Mouse (Mus musculus) layer of hippocampus, adult 9-10 months (tissue): ENCODE results near the gene Osgep.
"Not testable (repeated sequence)": the region's sequence is repeated elsewhere in the genome, so short reads cannot be mapped to it uniquely, and the experiment has no call there.

ENCODE experiments used
- DNase-seq: peaks from one replicate; pipeline ENCODE4 v3.0.0; 2022; ENCODE audit warnings: low spot score

Osgep gene

DNA sequence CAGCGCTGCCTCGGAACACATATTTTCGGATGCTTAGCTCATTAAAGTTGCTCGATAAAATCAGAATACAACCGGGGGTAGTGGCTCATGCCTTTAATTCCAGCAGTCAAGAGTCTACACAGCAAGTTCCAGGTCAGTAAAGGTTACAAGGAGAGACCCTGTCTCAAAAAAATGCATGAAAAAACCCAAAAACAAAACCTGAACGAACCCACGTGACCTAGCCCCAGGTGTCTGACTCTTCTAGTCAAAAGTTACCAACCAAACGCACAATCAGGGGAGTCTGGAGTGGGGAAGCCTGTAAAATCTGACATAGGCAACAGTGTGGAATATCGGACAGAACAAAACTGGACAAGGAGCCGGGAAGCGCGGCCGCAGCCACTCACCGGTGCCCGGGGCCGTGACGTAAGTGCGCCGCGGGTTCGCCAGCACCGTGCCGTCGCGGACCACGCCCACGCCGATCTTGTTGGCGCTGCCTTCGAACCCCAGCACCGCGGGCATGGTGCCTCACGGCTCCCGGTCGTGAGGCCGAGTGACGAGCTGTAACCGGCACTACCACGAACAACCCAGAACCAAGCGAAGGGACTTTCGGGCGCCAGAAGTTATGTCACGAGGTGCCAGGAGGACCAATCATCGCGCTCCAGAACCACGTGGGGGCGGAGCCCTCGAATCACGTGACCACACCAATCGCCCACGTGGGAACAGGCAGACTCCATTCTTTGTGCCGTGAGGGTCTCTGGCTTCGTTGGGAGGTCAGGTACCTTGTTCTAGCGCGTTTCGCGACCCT lies at the start of gene Osgep, which contains the start of gene Apex1:
TSS of gene Osgep (minus strand) at position 613 of the 784 bp plus-strand sequence.
TSS of gene Apex1 (plus strand) at position 688 of the 784 bp plus-strand sequence.
- DNase-seq = peak; percentile 98

DNA sequence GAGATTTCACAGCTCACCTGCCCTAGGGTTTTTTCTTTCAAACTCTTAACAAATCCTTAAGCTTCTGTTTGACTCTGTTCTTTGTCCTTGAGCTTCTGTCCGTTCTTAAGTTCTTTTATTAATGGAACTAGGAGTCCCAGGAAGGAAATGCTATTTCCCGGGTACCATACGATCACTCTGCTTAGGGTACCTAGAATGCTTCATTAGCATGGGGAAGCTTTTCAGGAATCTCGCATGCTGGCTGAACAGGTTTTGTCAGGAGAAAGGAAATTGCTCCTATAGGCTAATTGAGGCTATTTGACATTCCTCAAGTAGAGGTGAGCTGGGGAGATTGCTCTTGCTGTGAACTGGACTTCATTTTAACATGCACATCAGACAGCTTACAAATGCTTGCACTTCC lies 49.0 kb upstream of the Osgep start:
- no peak for DNase-seq

DNA sequence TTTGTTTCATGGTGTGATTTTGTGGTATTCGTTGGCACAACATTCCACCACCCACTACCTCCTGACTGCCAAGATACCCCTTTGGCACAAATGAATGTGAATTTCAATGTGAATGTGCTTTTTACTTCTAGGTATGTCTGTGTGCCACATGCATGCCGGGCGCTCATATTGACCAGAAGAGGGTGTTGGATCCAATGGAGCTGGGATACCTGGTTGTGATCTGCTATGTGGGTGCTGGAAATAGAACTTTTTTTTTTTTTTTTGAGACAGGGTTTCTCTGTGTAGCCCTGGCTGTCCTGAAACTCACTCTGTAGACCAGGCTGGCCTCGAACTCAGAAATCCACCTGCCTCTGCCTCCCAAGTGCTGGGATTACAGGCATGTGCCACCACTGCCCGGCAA lies 48.4 kb upstream of the Osgep start:
- DNase-seq = not testable (repeated sequence)

DNA sequence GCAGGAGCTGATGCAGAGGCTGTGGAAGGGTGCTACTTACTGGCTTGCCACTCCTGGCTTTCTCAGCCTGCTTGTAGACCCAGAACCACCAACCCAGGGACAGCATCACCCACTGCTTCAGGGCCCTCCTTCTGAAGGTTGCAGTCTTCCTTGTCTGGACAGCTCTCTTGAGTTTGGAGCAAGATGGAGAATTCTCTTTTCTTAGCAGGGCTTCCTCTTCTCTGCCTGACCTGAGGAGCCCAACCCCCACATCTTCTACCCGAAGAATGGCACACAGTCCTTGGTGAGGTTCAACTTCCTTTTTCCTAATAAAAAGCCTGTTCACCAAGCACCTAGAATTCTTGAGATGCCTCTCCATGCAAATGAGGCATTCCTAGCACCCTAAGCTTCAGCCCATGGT lies 46.1 kb upstream of the Osgep start:
- no peak for DNase-seq

DNA sequence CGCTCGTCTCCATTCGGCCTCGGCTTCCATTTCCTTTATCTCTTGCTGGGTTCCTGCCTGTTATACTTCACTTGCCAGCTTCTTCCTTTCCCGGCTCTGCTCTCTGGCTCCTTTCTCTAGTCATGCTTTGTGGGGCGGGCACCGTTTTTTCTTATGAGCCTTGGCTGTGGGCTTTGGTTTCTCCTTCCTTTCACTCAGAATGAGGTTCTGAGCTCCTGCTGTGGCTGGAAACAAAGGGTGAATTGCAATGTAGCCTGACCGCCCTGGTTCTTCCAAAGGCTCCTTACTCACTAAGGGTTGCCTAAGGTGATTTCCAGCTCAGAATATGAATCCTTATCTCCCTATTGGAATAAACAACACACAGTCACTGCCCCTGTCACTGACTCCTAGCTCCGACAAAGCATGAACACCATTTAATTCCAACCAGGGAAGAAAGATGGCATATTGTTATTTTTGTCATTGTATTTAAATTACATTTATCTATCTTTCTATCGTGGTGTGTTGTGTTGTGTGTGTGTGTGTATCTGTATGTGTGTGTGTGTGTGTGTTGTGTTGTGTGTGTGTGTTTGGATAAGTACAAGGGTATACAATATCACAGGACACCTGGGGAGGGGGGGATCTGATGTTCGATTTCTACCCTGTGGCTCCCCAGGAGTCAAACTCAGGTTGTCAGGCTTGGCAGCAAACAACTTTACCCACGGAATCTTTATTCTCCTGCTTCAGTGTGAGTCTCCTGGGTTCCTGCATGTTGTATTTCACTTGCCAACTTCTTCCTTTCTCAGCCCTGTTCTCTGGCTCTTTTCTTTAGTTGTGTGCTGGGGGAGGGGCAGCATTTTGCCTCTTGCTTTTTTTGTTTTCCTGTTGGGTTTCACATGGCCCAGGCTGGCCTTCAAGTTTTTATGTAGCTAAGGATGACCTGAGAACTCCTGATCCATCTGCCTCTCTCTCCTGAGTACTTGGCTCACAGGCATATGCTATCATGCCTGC lies 45.2 kb upstream of the Osgep start:
- DNase-seq = no peak

DNA sequence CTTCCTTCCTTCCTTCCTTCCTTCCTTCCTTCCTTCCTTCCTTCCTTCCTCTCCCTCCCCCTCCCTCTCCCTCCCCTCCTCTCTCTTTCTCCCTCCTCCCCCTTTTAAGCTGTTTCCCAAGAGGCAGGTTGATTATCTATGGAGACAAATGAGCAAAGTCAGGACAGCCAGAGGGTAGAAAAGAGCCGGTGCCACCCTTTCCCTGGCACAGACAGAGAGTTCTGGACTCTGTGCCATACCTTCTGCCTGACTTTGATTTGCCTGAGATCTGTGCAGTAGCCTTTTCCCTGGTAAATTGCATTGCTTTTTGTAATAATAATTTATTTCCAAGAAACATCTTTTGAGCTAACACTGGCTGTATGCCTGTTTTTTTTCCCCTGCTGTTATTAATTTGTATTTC lies 44.3 kb upstream of the Osgep start:
- no peak for DNase-seq

DNA sequence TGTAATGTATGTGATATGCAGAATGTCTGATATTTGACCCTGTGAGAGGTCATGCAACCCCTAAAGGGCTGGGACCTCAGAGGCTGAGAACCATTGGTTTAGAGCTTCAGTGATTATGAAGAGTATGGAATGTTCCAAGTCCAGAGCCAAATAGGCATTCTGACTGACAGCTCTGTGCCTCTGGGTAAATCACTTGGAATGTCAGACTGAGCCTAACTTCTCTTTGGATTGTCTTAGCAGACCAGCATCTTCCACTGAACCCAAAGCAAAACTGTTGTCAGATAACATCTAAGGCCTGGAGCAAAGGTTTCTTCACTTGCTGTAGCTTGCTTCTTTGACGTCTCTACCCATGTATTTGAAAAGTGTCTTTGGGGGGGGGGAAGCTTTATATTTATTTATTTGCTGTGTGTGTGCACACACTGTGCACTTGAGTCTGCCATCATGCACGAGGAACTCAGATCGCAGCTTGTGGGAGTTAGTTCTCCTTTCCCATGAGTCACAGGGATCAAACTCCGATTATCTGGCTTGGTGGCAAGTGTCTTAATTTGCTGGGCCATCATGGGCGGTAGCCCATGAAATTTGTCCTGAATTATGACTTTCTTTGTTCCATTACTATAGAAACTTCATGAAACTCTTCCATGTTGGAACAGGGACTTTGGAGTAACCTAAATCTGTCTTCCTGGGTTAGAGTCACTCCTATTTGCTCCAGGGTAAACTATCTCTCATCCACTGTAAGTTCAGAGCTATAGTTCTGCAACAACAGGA lies 43.7 kb upstream of the Osgep start:
- no peak for DNase-seq

DNA sequence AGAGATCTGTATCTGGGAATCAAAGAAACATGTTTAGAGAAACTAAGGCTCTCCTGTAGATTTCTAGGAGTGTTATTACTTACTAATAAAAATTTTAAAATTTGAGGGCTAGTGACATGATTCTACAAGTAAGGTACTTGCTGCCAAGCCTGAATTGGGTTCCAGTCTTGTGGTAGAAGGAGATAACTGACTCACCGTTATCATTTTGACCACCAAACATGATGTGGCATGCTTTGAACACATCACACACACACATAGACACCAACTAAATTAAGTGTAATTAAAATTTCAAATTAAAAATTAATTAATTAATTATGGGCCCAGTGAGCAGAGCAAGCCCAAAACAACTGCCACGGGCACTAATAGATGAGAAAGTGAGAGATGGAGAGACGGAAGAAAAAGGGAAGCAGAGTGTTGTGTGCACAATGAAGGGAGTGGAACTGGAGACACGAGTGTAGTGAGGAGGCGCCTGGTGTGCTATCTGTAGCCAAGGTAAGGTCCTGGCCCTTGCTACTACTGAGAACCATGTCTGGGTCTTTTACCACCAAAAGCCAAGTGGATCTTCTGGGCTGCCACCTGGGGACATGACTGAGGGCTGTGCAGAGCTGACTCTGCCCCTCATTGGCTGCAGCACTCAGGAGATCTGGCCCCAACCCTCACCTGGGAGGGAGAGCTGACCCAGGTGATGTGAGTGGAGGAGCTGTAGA lies 33.7 kb upstream of the Osgep start:
- not testable (repeated sequence) for DNase-seq

DNA sequence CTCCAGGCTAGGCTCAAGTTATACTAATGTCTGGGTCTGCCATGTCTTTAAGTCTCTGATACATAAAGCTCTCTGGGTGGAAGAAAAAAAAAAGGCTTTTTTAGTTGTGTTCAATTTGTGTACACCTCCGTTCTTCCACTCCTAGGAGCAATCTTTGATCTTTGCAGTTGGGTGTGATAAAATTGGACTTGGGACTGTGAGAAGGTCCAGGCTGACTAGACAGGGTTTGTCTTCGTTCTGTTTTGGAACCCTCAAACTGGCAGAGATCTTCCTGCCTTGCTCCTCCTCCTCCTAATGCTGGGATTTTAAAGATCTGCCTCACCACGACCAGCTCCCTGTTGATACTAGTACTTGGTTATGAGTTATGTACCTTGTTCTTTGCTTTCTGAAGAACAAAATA lies 32.5 kb upstream of the Osgep start:
- DNase-seq = not testable (repeated sequence)

DNA sequence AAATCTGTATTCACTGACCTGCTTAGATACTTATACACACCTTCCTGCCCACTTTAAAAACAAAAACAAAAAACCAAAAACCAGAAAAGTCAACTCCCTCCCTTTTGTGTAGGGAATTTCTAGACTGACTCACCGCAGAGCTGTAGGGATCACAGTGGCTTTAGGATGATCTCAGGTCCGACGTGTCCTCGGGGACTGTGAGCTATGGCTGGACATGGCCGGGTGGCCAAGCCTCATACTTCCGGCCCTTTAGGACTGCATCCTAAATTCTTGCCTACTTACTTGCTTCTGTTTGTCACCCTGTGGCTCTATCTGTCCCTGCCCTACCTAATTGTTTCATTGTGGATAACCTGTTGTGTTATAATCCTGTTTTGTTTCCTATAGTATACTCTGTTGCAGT lies 32.0 kb upstream of the Osgep start:
- not testable (repeated sequence) for DNase-seq

DNA sequence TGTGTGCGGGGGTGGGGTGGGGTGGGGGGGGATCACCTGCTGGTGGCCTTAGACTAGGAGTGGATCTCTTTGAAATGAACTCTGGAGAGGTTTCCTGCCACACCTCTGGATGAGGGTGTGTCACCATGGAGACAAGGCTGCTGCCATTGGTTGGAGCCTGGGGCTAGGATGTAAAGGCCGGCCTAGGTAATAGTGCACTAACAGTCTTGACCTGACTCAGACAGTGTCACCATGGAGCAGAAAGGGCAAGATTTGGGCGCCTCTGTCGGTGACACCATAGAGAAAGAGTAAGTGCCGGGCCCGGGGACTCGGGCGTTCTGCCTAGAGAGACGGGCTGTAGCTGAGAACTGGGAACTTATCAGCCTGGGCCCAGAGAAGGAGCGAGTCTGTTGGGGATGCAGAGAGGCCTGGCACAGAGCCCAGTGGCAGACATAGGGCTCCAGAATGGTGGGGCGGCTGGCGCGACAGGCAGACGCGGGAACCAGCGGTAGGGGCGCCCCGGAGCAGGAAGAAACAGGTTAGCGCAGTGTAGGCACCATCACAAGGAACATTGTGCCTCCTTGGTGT lies 31.3 kb upstream of the Osgep start, which contains the start of gene Pnp2:
TSS of gene Pnp2 (plus strand) at position 51 of the 567 bp plus-strand sequence.
- DNase-seq = not testable (repeated sequence)

DNA sequence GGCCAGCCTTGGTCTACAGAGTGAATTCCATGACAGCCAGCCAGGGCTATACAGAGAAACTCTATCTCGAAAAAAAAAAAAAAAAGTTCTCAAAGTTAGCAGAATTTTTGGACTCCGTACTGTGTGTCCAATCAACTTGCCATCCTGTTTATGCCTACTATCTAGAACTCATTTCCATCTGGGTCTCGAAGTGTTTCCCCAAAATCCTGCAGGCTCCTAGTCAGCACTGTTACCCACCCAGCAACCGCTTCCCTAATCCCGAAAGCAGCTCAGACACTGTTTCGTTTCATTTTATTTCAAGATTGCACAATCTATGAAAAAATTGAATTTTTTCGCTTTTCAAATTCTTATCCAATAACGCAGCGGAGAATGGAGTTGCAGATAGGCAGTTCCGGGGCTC lies 30.8 kb upstream of the Osgep start:
- DNase-seq = no peak

DNA sequence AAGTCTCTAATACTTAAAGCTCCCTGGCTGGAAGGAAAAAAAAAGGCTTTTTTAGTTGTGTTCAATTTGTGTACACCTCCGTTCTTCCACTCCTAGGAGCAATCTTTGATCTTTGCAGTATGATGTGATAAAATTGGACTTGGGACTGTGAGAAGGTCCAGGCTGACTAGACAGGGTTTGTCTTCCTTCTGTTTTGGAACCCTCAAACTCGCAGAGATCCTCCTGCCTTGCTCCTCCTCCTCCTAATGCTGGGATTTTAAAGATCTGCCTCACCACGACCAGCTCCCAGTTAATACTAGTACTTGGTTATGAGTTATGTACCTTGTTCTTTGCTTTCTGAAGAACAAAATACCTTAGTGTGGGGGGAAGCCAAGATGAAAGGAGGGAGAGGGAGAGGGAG lies 20.8 kb upstream of the Osgep start:
- not testable (repeated sequence) for DNase-seq

DNA sequence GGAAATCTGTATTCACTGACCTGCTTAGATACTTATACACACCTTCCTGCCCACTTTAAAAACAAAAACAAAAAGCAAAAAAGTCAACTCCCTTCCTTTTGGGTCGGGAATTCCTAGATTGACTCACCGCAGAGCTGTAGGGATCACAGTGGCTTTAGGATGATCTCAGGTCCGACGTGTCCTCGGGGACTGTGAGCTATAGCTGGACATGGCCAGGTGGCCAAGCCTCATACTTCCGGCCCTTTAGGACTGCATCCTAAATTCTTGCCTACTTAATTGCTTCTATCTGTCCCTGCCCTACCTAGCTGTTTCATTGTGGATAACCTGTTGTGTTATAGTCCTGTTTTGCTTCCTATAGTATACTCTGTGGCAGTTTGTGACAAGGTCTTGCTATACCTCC lies 20.4 kb upstream of the Osgep start:
- DNase-seq = not testable (repeated sequence)

DNA sequence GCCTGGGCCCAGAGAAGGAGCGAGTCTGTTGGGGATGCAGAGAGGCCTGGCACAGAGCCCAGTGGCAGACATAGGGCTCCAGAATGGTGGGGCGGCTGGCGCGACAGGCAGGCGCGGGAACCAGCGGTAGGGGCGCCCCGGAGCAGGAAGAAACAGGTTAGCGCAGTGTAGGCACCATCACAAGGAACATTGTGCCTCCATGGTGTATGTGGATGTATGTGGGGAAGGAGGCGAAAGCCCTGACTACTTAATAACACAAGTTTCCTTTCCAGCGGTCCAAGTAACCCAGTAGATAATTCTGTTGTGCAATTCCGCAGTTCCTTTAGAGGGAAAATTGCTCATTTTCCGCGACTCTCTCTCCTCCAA lies 20.0 kb upstream of the Osgep start:
- DNase-seq = not testable (repeated sequence)

DNA sequence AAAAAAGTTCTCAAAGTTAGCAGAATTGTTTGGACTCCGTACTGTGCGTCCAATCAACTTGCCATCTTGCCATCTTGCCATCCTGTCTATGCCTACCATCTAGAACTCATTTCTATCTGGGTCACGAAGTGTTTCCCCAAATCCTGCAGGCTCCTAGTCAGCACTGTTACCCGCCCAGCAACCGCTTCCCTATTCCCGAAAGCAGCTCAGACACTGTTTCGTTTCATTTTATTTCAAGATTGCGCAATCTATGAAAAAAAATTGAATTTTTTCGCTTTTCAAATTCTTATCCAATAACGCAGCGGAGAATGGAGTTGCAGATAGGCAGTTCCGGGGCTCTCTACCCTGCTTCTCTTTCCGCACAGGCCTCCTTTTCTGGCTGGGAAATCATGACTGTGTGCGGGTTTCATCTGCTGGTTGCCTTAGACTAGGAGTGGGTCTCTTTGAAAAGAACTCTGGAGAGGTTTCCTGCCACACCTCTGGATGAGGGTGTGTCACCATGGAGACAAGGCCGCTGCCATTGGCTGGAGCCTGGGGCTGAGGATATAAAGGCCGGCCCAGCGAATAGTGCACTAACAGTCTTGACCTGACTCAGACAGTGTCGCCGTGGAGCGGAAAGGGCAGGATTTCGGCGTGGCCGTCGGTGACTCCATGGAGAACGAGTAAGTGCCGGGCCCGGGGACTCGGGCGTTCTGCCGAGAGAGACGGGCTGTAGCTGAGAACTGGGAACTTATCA lies 19.4 kb upstream of the Osgep start, which contains the start of gene Gm49342:
TSS of gene Gm49342 (plus strand) at position 586 of the 736 bp plus-strand sequence.
- peak; percentile 93 for DNase-seq

DNA sequence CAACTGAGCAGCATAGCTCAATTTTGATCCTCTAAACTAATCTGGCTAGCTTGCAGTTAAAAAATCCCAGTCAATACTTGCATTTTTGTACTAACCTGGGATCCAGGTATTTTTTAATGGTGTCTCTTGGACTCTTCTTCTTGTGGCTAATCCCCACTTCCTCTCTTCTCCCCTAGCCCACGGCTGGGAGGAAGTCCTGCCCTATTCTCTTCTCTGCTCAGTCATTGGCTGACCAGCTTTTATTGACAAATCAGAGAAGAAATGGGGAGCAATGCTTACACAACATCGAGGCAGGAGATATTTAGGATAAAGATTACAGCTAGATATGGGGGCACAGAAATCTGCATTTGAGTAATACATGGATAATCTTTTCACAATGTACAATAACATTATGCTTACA lies 14.2 kb upstream of the Osgep start:
- no peak for DNase-seq

DNA sequence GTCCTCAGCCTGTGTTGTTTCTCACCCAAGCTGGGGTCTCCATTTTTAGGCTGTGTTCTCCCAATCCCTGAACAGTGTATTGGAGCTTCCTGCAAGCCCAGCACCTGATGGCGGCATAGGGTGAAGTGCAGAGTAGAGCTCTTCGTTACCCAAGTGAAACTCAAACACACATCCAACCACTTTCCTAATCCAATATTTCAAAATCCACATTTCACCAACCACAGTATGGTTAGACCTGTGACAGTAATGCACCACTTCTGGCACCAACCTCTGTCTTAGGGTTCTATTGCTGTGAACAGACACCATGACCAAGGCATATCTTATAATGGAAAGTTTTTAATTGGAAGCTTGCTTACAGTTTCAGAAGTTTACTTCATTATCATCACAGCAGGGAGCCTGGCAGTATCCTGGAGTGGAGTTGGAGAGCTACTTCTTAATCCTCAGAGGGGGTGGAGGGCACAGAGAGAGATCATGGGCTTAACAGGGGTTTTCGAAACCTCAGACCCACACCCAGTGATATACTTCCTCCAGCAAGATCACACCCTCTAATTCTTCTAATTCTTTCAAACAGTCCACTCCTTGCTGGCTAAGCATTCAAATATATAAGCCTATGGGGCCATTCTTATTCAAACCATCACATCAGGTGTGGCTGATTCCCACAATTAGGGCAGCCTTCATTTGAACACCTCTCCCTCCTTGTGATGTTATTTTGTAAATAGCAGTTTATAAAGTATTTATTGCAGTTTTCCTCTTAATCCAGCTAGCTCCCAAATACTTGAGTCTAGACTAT lies 13.6 kb upstream of the Osgep start:
- DNase-seq = no peak

DNA sequence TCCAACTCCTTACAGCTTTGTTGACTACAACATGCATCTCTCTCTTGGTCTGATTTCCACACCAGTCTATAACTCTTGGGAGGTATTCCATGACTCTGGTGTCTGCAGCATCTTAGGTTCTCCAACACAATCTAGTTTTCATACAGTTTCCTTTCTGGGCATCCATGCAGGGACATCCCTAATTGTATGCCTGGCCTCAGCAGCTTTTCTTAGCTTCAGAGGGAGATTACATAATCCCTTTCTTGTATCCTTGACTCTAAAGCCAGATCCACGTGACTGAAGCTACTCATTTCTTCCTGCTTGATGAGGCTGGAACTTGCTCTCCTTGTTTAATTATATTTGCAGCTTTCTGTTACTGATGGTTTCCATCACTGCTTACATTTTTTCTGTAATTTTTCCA lies 12.0 kb upstream of the Osgep start:
- no peak for DNase-seq
